Mouse (Mus musculus) hindbrain, embryonic 11.5 days (tissue): ENCODE results near the gene Cemip. TPM values are rescaled to one million over a fixed set of nuclear protein-coding genes. Genes with fewer than 3 reads are reported as not detected.

ENCODE experiments used
- ATAC-seq: fragments of 200-750 bp; cut with Nextera tagmentation; 2 replicates; pipeline ENCODE4 v1.8.0; 2017; ENCODE audit warnings: mild to moderate bottlenecking, moderate TSS enrichment, moderate library complexity; ENCODE audit not compliant: low FRiP score
- DNase-seq: peaks from one replicate; pipeline ENCODE4 v3.0.0-alpha.2; 2015; ENCODE audit warnings: low spot score
- H3K27ac ChIP-seq: fragments of 300-500 bp; sonication (generic); 2 replicates; pipeline ENCODE4 v1.5.1; 2014; ENCODE audit warnings: mild to moderate bottlenecking, low read depth, low read length
- H3K27me3 ChIP-seq: fragments of 300-500 bp; sonication (generic); 2 replicates; pipeline ENCODE4 v1.6.1; 2014; ENCODE audit warnings: mild to moderate bottlenecking, low read length, moderate library complexity, mixed read lengths; ENCODE audit not compliant: control insufficient read depth, insufficient read depth
- H3K36me3 ChIP-seq: fragments of 300-500 bp; sonication (generic); 2 replicates; pipeline ENCODE4 v1.6.1; 2014; ENCODE audit warnings: mild to moderate bottlenecking, low read length, moderate library complexity, mixed read lengths; ENCODE audit not compliant: control insufficient read depth, insufficient read depth
- H3K4me1 ChIP-seq: fragments of 300-500 bp; sonication (generic); replicated peaks from 2 replicates; pipeline ENCODE4 v1.6.1; 2014; ENCODE audit warnings: low read length, mixed read lengths; ENCODE audit not compliant: control insufficient read depth, insufficient read depth
- H3K4me2 ChIP-seq: fragments of 300-500 bp; sonication (generic); replicated peaks from 2 replicates; pipeline ENCODE4 v1.6.1; 2014; ENCODE audit warnings: mild to moderate bottlenecking, low read depth, low read length
- H3K4me3 ChIP-seq: fragments of 300-500 bp; sonication (generic); 2 replicates; pipeline ENCODE4 v1.5.1; 2014; ENCODE audit warnings: low read depth, low read length
- H3K9ac ChIP-seq: fragments of 300-500 bp; sonication (generic); 2 replicates; pipeline ENCODE4 v1.6.1; 2014; ENCODE audit warnings: low read depth, low read length
- H3K9me3 ChIP-seq: fragments of 300-500 bp; sonication (generic); 2 replicates; pipeline ENCODE4 v1.6.1; 2016; ENCODE audit warnings: low read length; ENCODE audit not compliant: control insufficient read depth
- WGBS: fragments of 180-500 bp; shearing (Covaris S2); extraction: QIAGEN DNeasy Blood & Tissue Kit; methylation state at CpG from one replicate; pipeline ENCODE4 v1.1.7; 2014; 5-methylcytosine and 5-hydroxymethylcytosine counted together
- polyA plus RNA-seq: library from polyadenylated mRNA; unstranded; fragments of >200 nt; fragmentation: Nextera tagmentation; extraction: Ambion mirVana; gene quantifications from 2 replicates; pipeline ENCODE4 v1.2.1, GENCODE M21; 2014

Gene Cemip
- polyA plus RNA-seq, 1 experiment from 2014 or later: 0.31 TPM

- Histone ChIP-seq H3K36me3 (no peaks in the 10 kb centered on the region), H3K4me1 (peaks cover 9% of the 10 kb centered on the region; the same call in 1 of the 2 replicates), H3K27ac (peak overlapping the region; percentile 96), H3K27me3 (no peaks in the 10 kb centered on the region), H3K9me3 (no peaks in the 10 kb centered on the region), H3K4me2 (peak overlapping the region; percentile 98), H3K9ac (peak overlapping the region; percentile 86), H3K4me3 (peak overlapping the region; percentile 76)
- ATAC-seq: no peak
- DNase-seq: no peak
- 48% methylated on average over 6 of the region's 6 CpGs for WGBS
Measured at GRCm38 (mm10) chr7:83884921-83885532, 201.3 kb downstream of the Cemip start.

DNA sequence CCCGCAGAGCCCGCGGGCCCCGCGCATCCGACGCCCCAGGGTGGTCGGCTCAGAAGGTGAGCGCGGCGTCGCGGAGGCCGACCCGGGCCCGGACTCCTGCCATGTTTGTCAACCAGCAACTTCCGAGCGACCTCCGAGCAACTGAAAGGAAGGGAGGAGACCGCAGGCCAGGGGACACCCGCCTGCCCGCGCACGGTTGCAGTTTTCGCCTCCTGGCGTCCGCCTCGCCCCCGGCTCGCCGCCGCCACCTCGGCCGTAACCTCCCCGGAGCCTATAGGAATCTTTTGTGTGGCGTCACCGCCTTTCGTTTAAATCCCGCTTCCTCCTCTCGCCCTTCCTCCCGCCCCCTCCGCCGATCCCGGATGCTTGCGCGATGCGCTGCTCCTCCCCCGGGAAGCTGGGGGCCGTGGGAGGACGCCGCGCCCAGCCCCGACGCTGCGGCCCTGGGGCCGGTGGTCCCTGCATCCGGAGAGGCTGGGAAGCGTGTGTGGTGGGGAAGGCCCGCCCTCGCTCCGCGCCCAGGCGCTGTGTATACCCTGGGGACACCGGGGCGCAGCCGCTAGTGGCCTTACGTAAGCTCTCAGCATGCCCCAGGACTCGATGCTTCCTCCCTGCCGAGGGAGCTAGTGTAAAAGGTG lies 202.2 kb downstream of the Cemip start, which contains the start of the genes Tlnrd1 and Mesd:
Tlnrd1 (minus strand) TSS at position 285 of the 638 bp plus-strand sequence.
Mesd (plus strand) TSS at position 446 of the 638 bp plus-strand sequence.
- Histone ChIP-seq H3K27me3 (no peaks in the 10 kb centered on the region), H3K4me3 (peak within 1 kb of the TSS; percentile 76), H3K4me2 (peak within 1 kb of the TSS; percentile 98), H3K27ac (peak within 1 kb of the TSS; percentile 96), H3K9ac (peak within 1 kb of the TSS; percentile 86), H3K9me3 (no peaks in the 10 kb centered on the region), H3K36me3 (no peaks in the 10 kb centered on the region), H3K4me1 (peaks cover 9% of the 10 kb centered on the region; the same call in 1 of the 2 replicates)
- ATAC-seq (peak; percentile 83), DNase-seq (peak; percentile 91)
- under 1% methylated on average over 65 of the region's 69 CpGs for WGBS

DNA sequence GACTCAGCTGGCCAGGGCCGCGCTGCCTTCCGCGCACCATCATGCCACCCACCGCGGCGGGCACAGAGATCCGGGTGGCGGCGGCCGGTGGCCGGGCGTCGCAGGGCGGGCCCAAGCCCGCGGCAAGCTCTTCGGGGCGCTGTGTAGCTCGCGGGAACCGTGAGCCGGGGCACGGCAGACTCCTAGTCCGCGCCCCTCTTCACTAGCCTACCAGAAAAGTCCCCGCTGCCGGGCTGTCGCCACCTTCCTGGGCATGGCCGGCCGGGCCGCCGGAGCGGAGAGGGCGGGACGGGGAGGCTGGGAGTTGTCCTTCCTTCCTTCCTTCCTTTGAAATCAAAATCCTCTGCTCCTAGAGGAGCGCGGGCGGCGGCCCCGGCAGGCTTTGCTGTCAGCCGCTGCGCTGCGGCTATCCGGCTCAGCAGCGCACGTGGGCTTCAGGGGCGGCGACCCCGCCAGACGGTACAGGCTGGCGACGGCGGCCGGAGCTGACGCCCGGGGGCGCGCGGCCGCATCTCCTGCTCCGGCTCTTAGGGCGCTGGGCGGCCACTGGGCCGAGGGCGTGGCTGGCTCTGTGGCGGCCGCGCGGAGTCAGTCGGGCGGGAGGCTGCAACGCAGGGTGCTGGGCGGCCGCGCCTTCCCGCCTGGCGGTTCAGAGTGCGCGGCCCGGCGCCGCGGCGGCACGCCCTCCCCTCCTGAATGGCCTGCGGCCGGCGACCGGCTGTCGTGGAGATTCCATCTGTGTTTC lies 202.9 kb downstream of the Cemip start:
- H3K27me3 ChIP-seq: no peaks in the 10 kb centered on the region

More for the DNA sequence above, 202.9 kb downstream of the Cemip start:
- DNase-seq (peak; percentile 81), ATAC-seq (peak; percentile 77)
- Histone ChIP-seq H3K27ac (peak overlapping the region; percentile 96), H3K9ac (peak overlapping the region; percentile 86), H3K9me3 (no peaks in the 10 kb centered on the region), H3K4me1 (peaks cover 9% of the 10 kb centered on the region; the same call in 1 of the 2 replicates), H3K4me3 (peak overlapping the region; percentile 76), H3K36me3 (no peaks in the 10 kb centered on the region), H3K4me2 (peak overlapping the region; percentile 98)
- WGBS: 0% methylated on average over 57 of the region's 91 CpGs

Other genes with a start within 250 kb of the Cemip start
- gene Tlnrd1, start 202.2 kb downstream of the Cemip start, polyA plus RNA-seq: 11.6 and 14.9 TPM in 2 replicates
- gene Mesd, start 202.0 kb downstream of the Cemip start, polyA plus RNA-seq: 72.8 and 73.3 TPM in 2 replicates
- gene Abhd17c, start 65.4 kb upstream of the Cemip start, polyA plus RNA-seq: 34.9 and 50.5 TPM in 2 replicates